Comparison of ENCODE assay signal across 7 mouse cellular contexts in the genomic region with DNA sequence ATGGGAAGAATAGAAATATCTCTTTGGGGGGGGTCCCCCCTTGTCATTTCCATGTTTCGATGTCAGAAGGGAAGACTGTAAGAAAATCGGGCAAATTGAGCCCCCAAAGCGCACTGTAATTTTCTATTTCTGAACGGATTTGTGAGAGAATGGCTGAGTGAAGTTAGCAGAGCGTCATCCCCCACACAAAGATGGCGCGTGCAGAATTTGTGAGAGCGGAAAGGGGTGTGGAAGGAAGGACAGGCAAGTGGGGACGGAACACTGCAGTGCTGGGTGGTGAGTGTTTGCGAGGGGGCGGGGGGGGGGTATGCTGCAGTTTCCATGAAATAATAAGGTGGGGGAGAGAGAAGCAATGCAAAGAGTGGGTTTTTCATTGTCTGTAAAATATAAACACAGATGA. TPM values are rescaled to one million over a fixed set of nuclear protein-coding genes. Genes with fewer than 3 reads are reported as not detected.
A peak's percentile ranks its signal among the peaks of the same experiment; 100 is the strongest.
DNase-seq lines count a peak whose midpoint lies in the region; ATAC-seq and TF ChIP-seq lines count a peak whose summit lies in the region.

A gene (plus strand): TSS at position 136 of the 400 bp plus-strand sequence.

- CTCF ChIA-PET in Patski (lab: Charles Lee): interaction anchor here (1.4 kb wide), 1 partner anchor 17 kb away, joined by 4 read pairs; no protein-coding TSS in a partner anchor

- WGBS in forebrain, embryonic 16.5 days: 36% methylated on average over 11 of the region's 11 CpGs
- WGBS in hindbrain, embryonic 12.5 days: 70% methylated on average over 11 of the region's 11 CpGs
- 77% methylated on average over 11 of the region's 11 CpGs for WGBS in liver, embryonic 14.5 days (ENCODE audit: insufficient replicate concordance)

- H3K27ac ChIP-seq in ES-Bruce4 (ENCODE audit: insufficient read depth, low read length): no peak within 1 kb of the TSS
- H3K27ac ChIP-seq in forebrain, embryonic 16.5 days (ENCODE audit: low read length): peak within 1 kb of the TSS; percentile 21; the same call in 1 of the 2 replicates
- no peak within 1 kb of the TSS for H3K27ac ChIP-seq in hindbrain, embryonic 12.5 days
- no peak within 1 kb of the TSS for H3K27ac ChIP-seq in liver, embryonic 14.5 days

- H3K4me1 ChIP-seq in ES-Bruce4 (ENCODE audit: control insufficient read depth, insufficient read depth, low read length): peaks cover 3% of the 10 kb centered on the region
- H3K4me1 ChIP-seq in forebrain, embryonic 16.5 days (replicated peaks; ENCODE audit: control insufficient read depth, insufficient read depth, low read length): peaks cover 9% of the 10 kb centered on the region
- H3K4me1 ChIP-seq in hindbrain, embryonic 12.5 days: peaks cover 7% of the 10 kb centered on the region; the same call in 1 of the 2 replicates
- peaks cover 0 to 2% of the 10 kb centered on the region in 2 experiments; a peak in 1 of 4 replicates for H3K4me1 ChIP-seq in liver, embryonic 14.5 days (replicated peaks; ENCODE audit: control insufficient read depth in 2 of 2, insufficient read depth in 2 of 2, low read length in 1 of 2)

- TF ChIP-seq CTCF in ES-Bruce4 (IDR thresholded peaks at IDR 0.05; ENCODE audit: low read depth, low read length) (no peak), Patski (IDR thresholded peaks at IDR 0.05) (no peak)
- no peak for TF ChIP-seq CTCF in liver, embryonic 14.5 days (IDR thresholded peaks at IDR 0.05; ENCODE audit: low read depth)

- no peak within 1 kb of the TSS for H3K9ac ChIP-seq in ES-Bruce4 (ENCODE audit: low read depth, poor library complexity, severe bottlenecking)
- no peak within 1 kb of the TSS; the same call in 1 of the 2 replicates for H3K9ac ChIP-seq in forebrain, embryonic 16.5 days (replicated peaks; ENCODE audit: low read depth, low read length)
- H3K9ac ChIP-seq in hindbrain, embryonic 12.5 days: no peak within 1 kb of the TSS
- H3K9ac ChIP-seq in liver, embryonic 14.5 days (replicated peaks): no peak within 1 kb of the TSS

- no peak for TF ChIP-seq EP300 in ES-Bruce4 (IDR thresholded peaks at IDR 0.05; ENCODE audit: insufficient read depth, low read depth, low read length)
- TF ChIP-seq EP300 in liver, embryonic 14.5 days (IDR thresholded peaks at IDR 0.05; ENCODE audit: low read depth): no peak

- H3K9me3 ChIP-seq in ES-Bruce4 (replicated peaks; ENCODE audit: control insufficient read depth, insufficient read depth, low read length, poor library complexity, severe bottlenecking): no peaks in the 10 kb centered on the region
- no peaks in the 10 kb centered on the region for H3K9me3 ChIP-seq in forebrain, embryonic 16.5 days (ENCODE audit: control insufficient read depth, low read length)
- H3K9me3 ChIP-seq in hindbrain, embryonic 12.5 days (replicated peaks): no peaks in the 10 kb centered on the region
- H3K9me3 ChIP-seq in liver, embryonic 14.5 days (ENCODE audit: control insufficient read depth, low read length): no peaks in the 10 kb centered on the region

- H3K36me3 ChIP-seq in ES-Bruce4 (ENCODE audit: control insufficient read depth, insufficient read depth, low read length, poor library complexity, severe bottlenecking): no peaks in the 10 kb centered on the region
- no peaks in the 10 kb centered on the region for H3K36me3 ChIP-seq in forebrain, embryonic 16.5 days (ENCODE audit: control insufficient read depth, insufficient read depth)
- no peaks in the 10 kb centered on the region for H3K36me3 ChIP-seq in hindbrain, embryonic 12.5 days
- H3K36me3 ChIP-seq in liver, embryonic 14.5 days (replicated peaks; ENCODE audit: control insufficient read depth, insufficient read depth, low read depth): no peaks in the 10 kb centered on the region

- no peak for ATAC-seq in Patski
- no peak for ATAC-seq in forebrain, embryonic 16.5 days
- no peak for ATAC-seq in hindbrain, embryonic 12.5 days (ENCODE audit: low FRiP score)
- ATAC-seq in liver, embryonic 14.5 days (ENCODE audit: insufficient read depth): no peak

- no peak for DNase-seq in Patski (ENCODE audit: low read depth, low spot score)
- no peak for DNase-seq in liver, embryonic 14.5 days (ENCODE audit: low read depth in 3 of 3, low spot score in 3 of 3)
- no peak for DNase-seq in ovary, postnatal 36 days (ENCODE audit: low spot score)
- no peak for DNase-seq in testis, postnatal 10 days (ENCODE audit: low spot score)

- in situ Hi-C loops in Patski (cut with MboI; ENCODE audit: low pct_unique_long_range_greater_than_20kb): no loop called here

- H3K27me3 ChIP-seq in ES-Bruce4 (ENCODE audit: control insufficient read depth, insufficient read depth, low read length, poor library complexity, severe bottlenecking): no peaks in the 10 kb centered on the region
- H3K27me3 ChIP-seq in Patski: no peaks in the 10 kb centered on the region
- H3K27me3 ChIP-seq in forebrain, embryonic 16.5 days (replicated peaks; ENCODE audit: control insufficient read depth, insufficient read depth, low read length): no peaks in the 10 kb centered on the region
- H3K27me3 ChIP-seq in hindbrain, embryonic 12.5 days: no peaks in the 10 kb centered on the region
- H3K27me3 ChIP-seq in liver, embryonic 14.5 days (ENCODE audit: control insufficient read depth, insufficient read depth, low read length): no peaks in the 10 kb centered on the region

- no peak for TF ChIP-seq POLR2A in ES-Bruce4 (IDR thresholded peaks at IDR 0.05; ENCODE audit: insufficient read depth, low read length)

- H3K4me2 ChIP-seq in forebrain, embryonic 16.5 days (ENCODE audit: low read length): peak within 1 kb of the TSS; percentile 30
- H3K4me2 ChIP-seq in hindbrain, embryonic 12.5 days (replicated peaks): no peak within 1 kb of the TSS; the same call in 1 of the 2 replicates
- H3K4me2 ChIP-seq in liver, embryonic 14.5 days (ENCODE audit: low read depth): no peak within 1 kb of the TSS

- POLR2A ChIA-PET in Patski (lab: Charles Lee): no interaction called here

- no peak within 1 kb of the TSS for H3K4me3 ChIP-seq in ES-Bruce4 (ENCODE audit: low read depth, low read length)
- H3K4me3 ChIP-seq in forebrain, embryonic 16.5 days (replicated peaks; ENCODE audit: low read length): peak within 1 kb of the TSS; percentile 11; the same call in 1 of the 2 replicates
- H3K4me3 ChIP-seq in hindbrain, embryonic 12.5 days: no peak within 1 kb of the TSS
- H3K4me3 ChIP-seq in liver, embryonic 14.5 days (ENCODE audit: insufficient read depth in 1 of 2, low read depth in 2 of 2, low read length in 2 of 2): no peak within 1 kb of the TSS

RNA-seq across cellular contexts. Expression of the gene that starts here (rescaled TPM):
- 826 and 830 TPM in 2 replicates for polyA plus RNA-seq in ES-Bruce4 (2011; ENCODE audit: insufficient read depth, insufficient read length, low read depth, missing spikeins)
- 651 TPM for polyA plus RNA-seq in Patski (2021)
- 611 and 637 TPM in 2 replicates for polyA plus RNA-seq in forebrain, embryonic 16.5 days (2015; fragmentation: Nextera tagmentation; extraction: Ambion mirVana)
- polyA plus RNA-seq in hindbrain, embryonic 12.5 days (2016; fragmentation: Nextera tagmentation; extraction: Ambion mirVana): 672 and 677 TPM in 2 replicates
- polyA plus RNA-seq in liver, embryonic 14.5 days (2012; rRNA removed): 61.0 and 69.5 TPM in 2 replicates
- polyA plus RNA-seq in liver, embryonic 14.5 days (2014; fragmentation: Nextera tagmentation; extraction: Ambion mirVana): 105 and 124 TPM in 2 replicates
